Mouse (Mus musculus) left cerebral cortex, adult 8-10 months (tissue): ENCODE results near the gene Tsc22d3. TPM values are rescaled to one million over a fixed set of nuclear protein-coding genes. Genes with fewer than 3 reads are reported as not detected.

ENCODE experiments used
- DNase-seq, 2 experiments: peaks; one replicate each; pipeline ENCODE4 v3.0.0; 2022; ENCODE audit warnings: low spot score in 2 of 2
- total RNA-seq, 4 experiments: library from RNA; stranded (reverse); gene quantifications; 2 replicates each; pipeline ENCODE4 v1.2.4; 2022

The Tsc22d3 gene
- total RNA-seq: 10 to 100 TPM; 88.4 to 97.1 (median 92.7) TPM

GRCm38 (mm10) chrX:140600410-140601109, at the start of gene Tsc22d3:
Tsc22d3 (minus strand) TSS chrX:140600659.
- DNase-seq: peak; percentile 7 to 15

GRCm38 (mm10) chrX:140639592-140639991, 39.1 kb upstream of the Tsc22d3 start:
- no peak for DNase-seq

GRCm38 (mm10) chrX:140638028-140638427, 37.6 kb upstream of the Tsc22d3 start:
- no peak for DNase-seq

- no peak for DNase-seq
Measured at GRCm38 (mm10) chrX:140624875-140625594, 24.6 kb upstream of the Tsc22d3 start.

GRCm38 (mm10) chrX:140609938-140610337, 9.5 kb upstream of the Tsc22d3 start:
- no peak for DNase-seq

- no peak for DNase-seq
Measured at GRCm38 (mm10) chrX:140601884-140602283, 1.4 kb upstream of the Tsc22d3 start.

- no peak for DNase-seq
Measured at GRCm38 (mm10) chrX:140601311-140601710, 852 bp upstream of the Tsc22d3 start.

- no peak for DNase-seq
Measured at GRCm38 (mm10) chrX:140599561-140600409, 674 bp downstream of the Tsc22d3 start.

- peak in 1 of 2 experiments; percentile 12 for DNase-seq
Measured at GRCm38 (mm10) chrX:140598850-140599560, 1.5 kb downstream of the Tsc22d3 start.

GRCm38 (mm10) chrX:140598194-140598849, 2.1 kb downstream of the Tsc22d3 start:
- DNase-seq: no peak

GRCm38 (mm10) chrX:140591176-140591575, 9.3 kb downstream of the Tsc22d3 start:
- no peak for DNase-seq

- DNase-seq: no peak
Measured at GRCm38 (mm10) chrX:140590142-140590541, 10.3 kb downstream of the Tsc22d3 start.

GRCm38 (mm10) chrX:140589194-140589751, 11.2 kb downstream of the Tsc22d3 start:
- DNase-seq: no peak

GRCm38 (mm10) chrX:140588534-140588933, 11.9 kb downstream of the Tsc22d3 start:
- no peak for DNase-seq

GRCm38 (mm10) chrX:140580416-140580815, 20.0 kb downstream of the Tsc22d3 start:
- no peak for DNase-seq

- no peak for DNase-seq
Measured at GRCm38 (mm10) chrX:140575636-140576035, 24.8 kb downstream of the Tsc22d3 start.

- DNase-seq: no peak
Measured at GRCm38 (mm10) chrX:140575200-140575599, 25.3 kb downstream of the Tsc22d3 start.

GRCm38 (mm10) chrX:140572702-140573338, 27.6 kb downstream of the Tsc22d3 start:
- DNase-seq: peak in 1 of 2 experiments; percentile 8

- DNase-seq: no peak
Measured at GRCm38 (mm10) chrX:140569595-140569994, 30.9 kb downstream of the Tsc22d3 start.
